Mouse (Mus musculus) heart, postnatal 36 days (tissue): Measurements from ENCODE around the gene Arnt2. TPM values are rescaled to one million over a fixed set of nuclear protein-coding genes. Genes with fewer than 3 reads are reported as not detected.

Experiments
- DNase-seq, 2 experiments: peaks; one replicate each; pipeline ENCODE4 v3.0.0; 2021 to 2022
- intact Hi-C: fragments of 180-260 bp; cut with DNase I; formaldehyde crosslinking; loops from one replicate; pipeline ENCODE4 v1.15.1; 2025
- total RNA-seq, 2 experiments: library from RNA; stranded (reverse); gene quantifications; 2 replicates each; pipeline ENCODE4 v1.2.3; 2021

The Arnt2 gene
- total RNA-seq, 2 experiments from 2014 or later, result 0.35 to 0.42 TPM

DNA sequence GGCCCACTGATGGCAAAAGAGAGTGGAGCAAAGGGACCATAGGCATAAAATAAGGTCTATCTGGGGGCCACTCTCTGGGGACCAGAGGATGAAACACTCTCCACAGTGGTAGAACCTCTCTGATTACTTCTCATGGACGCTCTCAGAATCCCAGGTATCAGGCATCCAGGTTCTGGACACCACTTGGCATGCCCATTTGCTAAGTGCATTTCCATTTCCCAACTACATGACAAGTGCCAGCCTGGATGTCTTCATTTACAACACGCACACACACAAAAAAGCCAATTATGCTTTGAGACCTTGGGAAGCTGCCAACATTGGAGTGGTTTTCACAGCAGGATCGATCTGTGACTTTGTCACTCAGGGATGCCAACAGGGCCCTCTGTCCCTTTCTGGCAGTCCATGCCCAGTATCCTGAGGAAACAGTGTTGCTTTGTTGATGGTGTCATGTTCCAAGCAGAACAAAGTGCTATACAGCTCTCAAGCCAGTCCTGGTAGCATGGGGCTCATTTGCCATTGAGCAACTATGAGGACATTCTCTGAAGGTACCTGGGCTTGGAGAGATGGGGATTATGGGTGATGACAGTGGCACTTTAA is 102.5 kb downstream of the Arnt2 start:
- no peak for DNase-seq
- intact Hi-C loops, result no loop called here

DNA sequence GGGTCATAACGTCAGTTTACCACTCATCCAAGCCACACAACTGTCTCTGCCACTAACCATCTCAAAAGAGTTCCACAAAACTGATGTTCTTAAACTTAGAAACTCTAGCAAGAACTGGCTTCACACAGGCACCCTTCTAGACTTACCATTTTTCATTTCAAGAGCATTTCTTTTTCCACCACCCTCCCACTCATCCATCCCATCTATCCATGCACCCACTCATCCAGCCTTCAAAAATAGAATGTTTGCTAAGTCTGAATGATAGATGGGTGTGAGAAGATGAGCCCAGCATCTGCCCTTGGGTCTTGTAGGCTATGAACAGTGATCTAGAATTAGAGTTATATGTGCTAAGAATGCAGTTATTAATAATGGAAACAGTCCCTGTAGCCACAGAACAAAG is 109.7 kb downstream of the Arnt2 start:
- intact Hi-C loops, result no loop called here
- DNase-seq, result no peak

- intact Hi-C loops, result no loop called here
- DNase-seq, result no peak
Measured at GRCm38 (mm10) chr7:84299601-84300000, 110.4 kb downstream of the Arnt2 start.

DNA sequence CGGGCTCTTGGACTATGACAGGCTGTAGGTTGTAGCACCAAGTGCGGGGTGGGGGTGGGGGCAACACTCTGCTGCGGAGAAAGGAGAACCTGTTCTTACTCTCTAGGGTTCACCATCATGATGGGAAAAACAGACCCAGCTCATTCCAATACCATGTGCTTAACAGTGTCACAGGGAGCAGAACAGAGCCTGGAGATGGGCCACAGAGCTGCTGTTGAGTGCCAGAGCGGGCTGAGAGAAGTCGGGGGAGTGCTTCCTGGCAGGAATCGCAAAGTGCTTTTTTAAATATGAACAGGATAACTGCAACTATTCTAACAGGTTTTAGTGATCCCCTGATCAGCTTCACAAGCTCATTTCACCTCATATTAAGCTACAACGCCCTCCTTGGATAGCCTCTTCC is 116.9 kb downstream of the Arnt2 start:
- peak in 1 of 2 experiments; percentile 33 for DNase-seq
- intact Hi-C loops, result no loop called here

- no peak for DNase-seq
- intact Hi-C loops, result no loop called here
Measured at GRCm38 (mm10) chr7:84287226-84287587, 122.8 kb downstream of the Arnt2 start.

DNA sequence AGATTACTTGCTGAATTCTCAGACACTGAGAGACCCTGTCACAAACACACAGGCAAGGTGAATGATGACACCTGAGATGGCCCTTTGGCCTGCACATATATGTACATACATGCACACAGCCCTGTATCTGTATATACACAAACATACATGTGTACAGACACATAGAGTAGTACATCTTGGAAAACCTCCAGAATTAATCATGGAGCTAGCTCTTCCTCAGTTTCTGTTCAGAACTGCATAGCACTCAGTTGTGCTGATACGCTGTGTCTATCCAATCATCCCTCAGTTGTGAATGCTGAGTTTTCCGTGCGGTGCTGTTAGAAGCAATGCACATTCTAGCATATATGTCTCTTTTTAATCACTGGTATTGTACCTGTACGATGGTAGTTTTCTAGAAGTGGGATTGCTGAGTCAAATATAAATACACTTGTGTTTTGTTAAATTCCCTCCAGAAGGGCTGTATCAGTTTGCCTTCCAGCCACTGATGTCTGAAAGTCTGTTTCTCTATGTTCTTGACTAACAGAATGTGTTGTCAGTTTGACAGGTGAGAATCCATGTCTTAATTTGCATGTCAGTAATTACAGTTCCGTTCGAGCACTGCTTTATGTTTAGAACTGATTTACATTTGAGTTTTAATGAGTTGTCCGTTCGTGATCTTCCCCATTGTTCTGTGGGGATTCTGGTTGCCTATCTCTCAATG is 123.3 kb downstream of the Arnt2 start:
- intact Hi-C loops, result no loop called here
- no peak for DNase-seq

GRCm38 (mm10) chr7:84285790-84286189 is 124.2 kb downstream of the Arnt2 start:
- intact Hi-C loops, result no loop called here
- no peak for DNase-seq

DNA sequence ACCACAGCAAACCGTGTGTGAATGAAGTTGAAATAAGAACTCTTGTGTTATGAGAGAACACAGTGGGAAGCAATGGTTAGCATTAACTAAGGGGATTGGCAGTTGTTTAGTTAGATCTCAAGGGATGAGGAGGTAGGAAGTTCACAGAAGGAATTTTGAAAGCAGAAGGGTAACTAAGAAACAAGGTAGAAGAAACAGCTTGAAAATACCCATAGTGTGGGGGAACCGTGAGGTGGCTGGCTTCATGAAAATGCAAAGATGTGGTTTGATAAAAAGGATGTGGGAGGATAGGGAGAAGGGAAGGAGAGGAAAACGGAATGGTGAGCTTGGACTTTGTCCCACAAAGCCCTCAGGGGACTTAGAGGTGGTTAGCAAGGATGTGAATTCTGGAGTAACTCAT is 125.0 kb downstream of the Arnt2 start:
- intact Hi-C loops, result no loop called here
- no peak for DNase-seq

GRCm38 (mm10) chr7:84282231-84282630 is 127.7 kb downstream of the Arnt2 start:
- DNase-seq, result no peak
- intact Hi-C loops, result no loop called here

DNA sequence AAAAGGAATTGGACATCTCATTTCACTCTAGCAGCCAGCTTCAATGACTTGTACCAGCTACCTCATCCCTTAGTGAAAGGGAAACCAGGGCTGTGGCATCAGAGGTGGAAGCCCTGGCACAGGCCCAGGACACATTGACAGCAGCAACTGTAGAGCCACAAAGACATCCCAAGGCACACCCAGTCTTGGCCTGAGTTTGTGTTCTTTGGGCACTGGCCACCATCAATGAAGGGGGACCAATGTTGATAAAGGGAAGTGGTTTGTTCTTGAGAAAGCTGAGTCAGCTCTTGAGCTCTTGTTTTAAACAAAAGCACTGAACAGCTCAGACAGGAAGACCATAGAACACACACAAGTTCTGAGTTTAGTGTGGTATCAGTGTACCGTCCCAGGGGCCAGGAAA is 130.7 kb downstream of the Arnt2 start:
- intact Hi-C loops, result no loop called here
- DNase-seq, result peak in 1 of 2 experiments; percentile 40

DNA sequence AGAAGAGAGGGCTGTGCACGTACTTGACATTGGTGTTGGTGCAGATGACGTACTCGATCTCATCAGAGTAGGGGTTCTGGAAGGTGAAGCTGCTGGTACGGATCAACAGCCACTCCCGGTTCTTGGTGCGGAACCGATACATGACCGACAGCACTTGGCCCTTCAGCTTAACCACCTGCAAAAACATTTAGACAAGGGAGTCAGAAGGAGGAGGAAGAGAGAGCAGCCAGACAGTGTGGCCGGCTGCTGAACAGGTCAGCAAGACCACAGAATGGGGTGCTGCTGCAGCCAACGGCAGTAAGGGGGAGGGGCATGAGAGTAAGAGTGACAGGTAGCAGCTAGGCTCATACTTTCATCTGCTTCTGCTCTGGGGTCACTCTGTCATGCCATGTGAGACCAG is 134.7 kb downstream of the Arnt2 start:
- intact Hi-C loops, result no loop called here
- DNase-seq, result no peak

DNA sequence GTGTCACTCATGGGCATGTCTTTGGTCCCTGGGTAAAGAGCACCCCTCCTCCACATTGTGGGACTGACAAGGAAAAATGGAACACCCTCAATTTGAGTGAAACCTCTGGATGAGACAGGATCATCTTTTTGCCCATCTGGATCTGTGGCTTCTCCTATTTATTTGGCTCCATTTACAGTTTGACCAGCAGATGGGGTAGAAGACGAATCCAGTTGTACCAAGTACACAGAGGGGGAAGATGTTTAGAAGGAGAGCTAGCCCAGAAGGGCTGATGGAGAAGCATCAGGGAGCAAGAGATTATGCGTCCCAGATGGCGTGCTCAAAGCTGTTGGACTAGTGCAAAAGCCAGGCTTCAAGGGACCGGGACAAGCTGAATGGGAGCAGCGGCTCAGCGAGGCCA is 136.0 kb downstream of the Arnt2 start:
- no peak for DNase-seq
- intact Hi-C loops, result loop anchor here (1.0 kb wide), 1 partner anchor 82 kb away; no protein-coding TSS in a partner anchor

- intact Hi-C loops, result loop anchor here (1.0 kb wide), 2 partner anchors 183 to 358 kb away; no protein-coding TSS in a partner anchor
- peak; percentile 69 to 75 for DNase-seq
Measured at GRCm38 (mm10) chr7:84272206-84272818, 137.7 kb downstream of the Arnt2 start.

DNA sequence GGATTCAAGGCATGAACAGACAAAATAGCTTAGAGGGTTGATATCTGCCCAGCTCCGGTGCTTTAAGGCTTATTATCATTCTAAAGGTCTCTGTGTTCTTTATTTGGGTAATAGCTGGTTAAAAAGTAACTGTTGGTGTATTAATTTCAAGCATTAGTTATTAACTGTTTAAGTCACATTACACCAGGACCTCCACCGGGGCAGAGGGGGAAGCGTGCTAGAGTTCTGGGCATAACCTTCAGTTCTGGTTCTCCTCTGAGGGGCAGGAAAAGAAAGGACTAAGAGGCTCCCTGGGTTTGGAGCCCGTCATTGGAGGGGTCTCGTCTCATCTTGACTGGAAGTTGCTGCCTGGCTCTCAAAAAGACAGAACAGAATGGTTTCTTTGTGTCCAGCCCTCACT is 138.5 kb downstream of the Arnt2 start:
- intact Hi-C loops, result no loop called here

DNA sequence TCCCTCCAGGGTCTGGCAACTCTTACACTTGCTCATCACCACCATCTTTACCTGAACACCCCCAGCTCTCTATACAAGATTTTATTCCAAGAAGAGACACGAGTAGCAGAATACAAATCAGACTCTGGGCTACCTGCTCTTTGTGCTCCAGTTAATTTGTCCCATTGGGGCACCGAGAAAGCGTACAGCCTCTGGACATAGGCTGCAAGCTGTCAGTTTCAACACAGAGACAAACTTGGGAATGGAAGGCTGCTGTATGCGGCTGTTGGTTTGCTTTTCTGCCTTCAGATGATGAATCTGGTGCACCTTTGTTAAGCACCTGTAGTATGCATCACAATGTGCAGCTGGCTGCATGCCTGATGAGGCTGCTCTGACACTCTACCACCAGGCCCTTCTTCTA is 146.5 kb downstream of the Arnt2 start:
- intact Hi-C loops, result loop anchor here (5.0 kb wide), 1 partner anchor 91 kb away; no protein-coding TSS in a partner anchor
- no peak for DNase-seq

More for the DNA sequence above, 138.5 kb downstream of the Arnt2 start:
- no peak for DNase-seq

- intact Hi-C loops, result loop anchor here (5.0 kb wide), 1 partner anchor 89 kb away; no protein-coding TSS in a partner anchor
- DNase-seq, result no peak
Measured at GRCm38 (mm10) chr7:84261341-84261740, 148.6 kb downstream of the Arnt2 start.

DNA sequence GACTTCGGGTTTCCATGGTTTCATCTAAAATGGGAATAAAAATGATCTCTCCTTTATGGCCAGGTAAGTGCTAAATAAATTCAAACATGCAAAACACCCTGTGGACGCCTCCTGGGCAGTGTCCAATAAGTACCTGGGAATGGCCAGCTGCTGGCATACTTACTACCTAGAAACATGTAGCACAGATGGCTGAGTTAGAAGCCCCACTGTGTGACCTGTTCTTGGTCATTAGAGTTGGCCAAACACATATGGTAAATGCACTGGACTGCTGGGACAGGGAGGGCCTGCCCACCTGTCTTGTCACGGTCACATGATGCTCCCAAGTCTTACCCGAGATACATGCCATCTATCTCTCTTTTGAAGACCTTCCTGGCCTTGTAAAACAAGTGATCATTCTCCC is 149.6 kb downstream of the Arnt2 start:
- no peak for DNase-seq

GRCm38 (mm10) chr7:84259309-84259985 is 150.5 kb downstream of the Arnt2 start:
- intact Hi-C loops, result no loop called here
- DNase-seq, result no peak

More for the DNA sequence above, 149.6 kb downstream of the Arnt2 start:
- intact Hi-C loops, result loop anchor here (5.0 kb wide), 1 partner anchor 88 kb away; no protein-coding TSS in a partner anchor

DNA sequence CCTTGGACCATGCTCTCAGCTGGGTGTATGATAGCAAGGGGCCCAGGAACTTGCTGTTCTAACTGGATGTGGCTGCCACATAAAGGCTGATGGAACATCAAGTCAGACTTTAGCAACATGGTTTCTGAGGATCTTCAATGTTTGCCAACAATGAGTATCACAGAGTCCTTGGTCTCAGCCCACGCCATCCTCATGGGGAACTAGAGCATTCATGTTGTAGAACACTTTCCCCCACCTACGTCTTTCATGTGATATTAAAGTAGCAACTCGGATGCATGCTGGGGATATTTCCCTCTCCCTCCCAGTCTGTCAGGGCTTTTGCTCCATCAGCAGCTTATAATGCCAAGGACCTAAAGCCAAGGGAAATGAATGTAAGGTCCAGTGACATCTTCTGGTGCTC is 153.3 kb downstream of the Arnt2 start:
- no peak for DNase-seq
- intact Hi-C loops, result no loop called here

DNA sequence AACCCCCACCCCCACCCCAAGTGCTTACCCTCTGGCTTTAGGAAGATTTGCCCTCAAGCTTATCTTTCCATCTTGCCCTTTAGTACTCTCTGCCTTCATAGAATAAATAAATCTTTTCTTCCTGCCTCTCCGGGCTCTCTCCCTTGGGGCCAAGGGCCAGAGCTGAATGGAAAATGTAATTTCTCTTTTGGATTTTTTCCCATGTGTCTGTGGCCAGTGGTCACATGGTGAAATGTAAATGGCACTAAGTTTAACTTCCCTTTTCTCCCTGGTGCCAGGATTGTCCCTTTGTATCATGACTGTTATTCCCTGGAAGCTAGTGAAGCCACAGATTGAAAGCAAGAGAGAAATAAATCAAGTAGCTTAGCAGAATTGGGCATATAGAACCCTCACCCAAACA is 153.7 kb downstream of the Arnt2 start:
- DNase-seq, result no peak
- intact Hi-C loops, result no loop called here

GRCm38 (mm10) chr7:84254916-84255315 is 155.1 kb downstream of the Arnt2 start:
- no peak for DNase-seq
- intact Hi-C loops, result no loop called here
